Mouse (Mus musculus): ENCODE data around the gene Grk5. TPM values are rescaled to one million over a fixed set of nuclear protein-coding genes. Genes with fewer than 3 reads are reported as not detected.

Gene Grk5
- polyA plus RNA-seq, 1 experiment from 2014 or later: 2.9 TPM

DNA sequence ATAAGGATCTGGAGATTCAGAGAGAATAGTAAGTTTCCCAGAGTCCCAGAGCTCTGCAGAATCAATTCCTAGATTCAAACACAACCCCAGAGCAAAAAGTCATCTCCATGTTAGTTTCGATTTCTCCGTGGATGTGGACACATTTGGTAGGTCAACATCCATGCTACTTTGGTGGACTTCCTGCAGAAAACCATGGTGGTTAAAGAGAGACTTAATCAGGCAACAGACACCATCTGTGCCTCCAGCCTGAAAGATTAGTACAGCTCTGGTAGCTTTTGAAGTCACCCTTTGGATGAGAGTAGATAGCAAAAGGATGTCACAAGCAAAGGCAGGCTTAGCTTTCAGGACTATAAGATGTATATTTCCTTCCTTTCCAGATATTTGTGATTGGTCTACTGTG lies 111.4 kb downstream of the Grk5 start:
- ATAC-seq (replicated peaks; ENCODE audit: low FRiP score) (no peak), DNase-seq (ENCODE audit: low spot score) (no peak)
- Histone ChIP-seq H3K4me1 (replicated peaks; ENCODE audit: control insufficient read depth, insufficient read depth, low read length) (no peaks in the 10 kb centered on the region; the same call in 1 of the 2 replicates), H3K36me3 (ENCODE audit: control insufficient read depth, insufficient read depth, low read length) (no peaks in the 10 kb centered on the region), H3K4me3 (ENCODE audit: low read depth, low read length) (no peak overlapping the region), H3K9ac (ENCODE audit: low read depth, low read length) (no peak overlapping the region), H3K27me3 (replicated peaks; ENCODE audit: control insufficient read depth, insufficient read depth, low read length) (no peaks in the 10 kb centered on the region), H3K4me2 (no peak overlapping the region), H3K9me3 (ENCODE audit: control insufficient read depth, low read length) (no peaks in the 10 kb centered on the region), H3K27ac (ENCODE audit: low read depth, low read length) (no peak overlapping the region)
- 72% methylated on average over 2 of the region's 2 CpGs for WGBS

DNA sequence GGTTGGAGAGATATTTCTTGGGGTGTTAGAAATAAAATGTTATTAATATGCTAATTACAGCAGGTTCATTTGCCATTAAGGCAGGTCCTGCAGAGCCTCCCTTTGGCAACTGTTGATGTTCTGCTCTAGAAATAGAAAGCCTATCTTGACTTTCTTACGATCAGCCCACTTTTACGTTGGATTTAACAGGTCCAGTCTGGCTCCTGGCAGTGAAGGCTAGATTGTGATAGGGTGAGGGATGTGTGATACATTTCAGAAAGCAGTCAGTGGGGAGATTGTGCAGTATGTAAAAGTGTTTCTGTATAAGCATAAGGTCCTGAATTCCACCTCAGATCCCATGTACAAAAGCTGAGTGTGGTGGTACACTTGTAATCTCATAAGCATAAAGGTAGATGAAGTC lies 119.7 kb downstream of the Grk5 start:
- Histone ChIP-seq H3K9ac (ENCODE audit: low read depth, low read length) (no peak overlapping the region), H3K27me3 (replicated peaks; ENCODE audit: control insufficient read depth, insufficient read depth, low read length) (no peaks in the 10 kb centered on the region), H3K4me1 (replicated peaks; ENCODE audit: control insufficient read depth, insufficient read depth, low read length) (no peaks in the 10 kb centered on the region), H3K9me3 (ENCODE audit: control insufficient read depth, low read length) (no peaks in the 10 kb centered on the region), H3K27ac (ENCODE audit: low read depth, low read length) (no peak overlapping the region), H3K4me3 (ENCODE audit: low read depth, low read length) (no peak overlapping the region), H3K4me2 (no peak overlapping the region), H3K36me3 (ENCODE audit: control insufficient read depth, insufficient read depth, low read length) (no peaks in the 10 kb centered on the region)
- DNase-seq (ENCODE audit: low spot score): no peak
- WGBS: 81% methylated on average over 2 of the region's 2 CpGs
- no peak for ATAC-seq (replicated peaks; ENCODE audit: low FRiP score)

DNA sequence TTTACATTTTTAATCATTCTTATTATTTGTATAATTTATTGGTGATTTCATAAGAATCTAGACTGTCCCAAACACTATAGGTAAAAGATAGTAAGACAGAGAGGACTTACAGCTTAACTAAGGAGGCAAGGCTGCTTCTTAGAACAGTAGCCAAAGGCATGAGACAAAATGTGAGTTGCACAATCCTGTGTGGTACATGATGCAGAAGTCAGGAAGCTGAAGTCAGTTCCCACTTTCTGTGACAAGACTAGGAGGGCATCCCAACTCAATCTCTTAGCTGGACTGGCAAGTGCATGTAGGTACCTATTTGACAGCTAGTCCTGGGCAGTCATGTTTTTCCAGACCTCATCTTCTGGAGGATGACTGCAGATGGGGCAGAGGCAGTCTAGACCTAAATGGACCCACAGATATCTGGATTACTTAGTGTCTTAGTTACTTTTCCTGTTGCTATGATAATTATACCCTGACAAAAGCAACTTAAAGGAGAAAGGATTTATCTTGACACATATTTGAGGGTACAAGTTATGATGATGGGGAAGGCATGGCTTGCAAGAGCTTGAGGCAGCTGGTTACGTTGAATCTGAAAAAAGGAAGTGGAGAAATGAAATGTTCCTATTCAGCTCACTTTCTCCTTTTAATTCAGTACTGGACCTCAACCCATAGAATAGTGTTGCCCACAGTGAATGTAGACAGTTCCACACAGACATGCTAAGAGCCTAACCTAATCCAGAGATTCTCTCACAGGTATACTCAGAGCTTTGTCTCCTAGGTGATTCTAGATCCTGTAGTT lies 128.1 kb downstream of the Grk5 start:
- no peak overlapping the region for H3K4me3 ChIP-seq (ENCODE audit: low read depth, low read length)
- DNase-seq (ENCODE audit: low spot score) (no peak), ATAC-seq (replicated peaks; ENCODE audit: low FRiP score) (no peak)
- H3K36me3 ChIP-seq (ENCODE audit: control insufficient read depth, insufficient read depth, low read length): no peaks in the 10 kb centered on the region
- no peaks in the 10 kb centered on the region for H3K9me3 ChIP-seq (ENCODE audit: control insufficient read depth, low read length)
- no peak overlapping the region for H3K9ac ChIP-seq (ENCODE audit: low read depth, low read length)
- 73% methylated on average over 1 of the region's 1 CpGs for WGBS
- no peak overlapping the region for H3K27ac ChIP-seq (ENCODE audit: low read depth, low read length)
- H3K4me1 ChIP-seq (replicated peaks; ENCODE audit: control insufficient read depth, insufficient read depth, low read length): no peaks in the 10 kb centered on the region
- H3K4me2 ChIP-seq: no peak overlapping the region
- no peaks in the 10 kb centered on the region for H3K27me3 ChIP-seq (replicated peaks; ENCODE audit: control insufficient read depth, insufficient read depth, low read length)

DNA sequence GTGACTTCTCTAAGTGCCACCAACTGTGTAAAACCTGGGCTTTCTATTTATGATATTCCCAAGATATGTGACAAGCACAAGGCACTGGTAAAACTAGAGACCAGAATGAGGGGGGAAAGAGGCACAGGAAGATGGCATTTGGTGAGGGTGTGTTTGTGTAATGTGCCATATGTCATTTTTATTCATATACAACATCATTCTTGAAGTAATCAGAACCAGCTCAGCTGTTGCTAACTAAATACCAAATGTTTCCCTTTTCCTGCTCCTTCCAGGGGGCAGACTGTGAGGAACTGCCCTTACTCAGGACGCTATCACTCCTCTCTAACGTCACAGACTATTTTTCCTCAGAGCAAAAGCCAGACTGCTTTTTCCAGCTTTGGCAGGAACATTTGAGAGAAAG lies 132.0 kb downstream of the Grk5 start:
- no peaks in the 10 kb centered on the region for H3K36me3 ChIP-seq (ENCODE audit: control insufficient read depth, insufficient read depth, low read length)
- WGBS: 76% methylated on average over 2 of the region's 2 CpGs
- H3K4me1 ChIP-seq (replicated peaks; ENCODE audit: control insufficient read depth, insufficient read depth, low read length): no peaks in the 10 kb centered on the region
- no peak overlapping the region for H3K9ac ChIP-seq (ENCODE audit: low read depth, low read length)
- H3K9me3 ChIP-seq (ENCODE audit: control insufficient read depth, low read length): no peaks in the 10 kb centered on the region
- no peaks in the 10 kb centered on the region for H3K27me3 ChIP-seq (replicated peaks; ENCODE audit: control insufficient read depth, insufficient read depth, low read length)
- no peak overlapping the region for H3K4me2 ChIP-seq
- DNase-seq (ENCODE audit: low spot score) (no peak), ATAC-seq (replicated peaks; ENCODE audit: low FRiP score) (no peak)
- H3K4me3 ChIP-seq (ENCODE audit: low read depth, low read length): no peak overlapping the region
- H3K27ac ChIP-seq (ENCODE audit: low read depth, low read length): no peak overlapping the region

DNA sequence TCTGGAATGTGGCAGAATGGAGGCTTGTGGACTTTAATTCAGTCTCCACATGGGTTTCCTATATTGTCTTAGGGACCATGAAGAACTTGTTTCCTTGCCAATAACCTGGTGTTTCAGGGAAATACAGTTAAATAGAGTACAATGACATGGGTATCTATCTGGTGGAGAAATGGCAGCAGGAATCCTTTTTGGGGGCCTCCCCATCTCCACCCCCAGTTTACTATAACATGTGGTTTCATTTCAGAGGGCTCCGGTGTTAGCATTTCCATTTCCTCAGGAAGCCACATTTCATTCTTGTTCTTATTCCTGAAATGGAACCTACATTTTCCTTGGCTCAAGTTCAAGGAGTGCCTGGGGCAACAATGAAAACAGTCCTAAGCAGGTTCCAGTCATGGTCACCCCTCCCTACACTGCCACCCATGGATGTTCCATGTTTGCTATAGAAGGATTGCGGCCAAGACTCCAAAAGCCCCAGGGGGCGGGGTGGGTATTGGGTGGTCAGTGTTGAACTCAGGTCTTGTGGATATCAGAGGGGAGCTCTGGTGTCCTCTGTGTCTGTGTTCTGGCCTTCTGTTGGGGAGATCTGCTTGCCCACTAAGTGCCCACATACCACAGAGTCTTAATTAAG lies 132.5 kb downstream of the Grk5 start:
- DNase-seq (ENCODE audit: low spot score) (no peak), ATAC-seq (replicated peaks; ENCODE audit: low FRiP score) (no peak)
- Histone ChIP-seq H3K4me3 (ENCODE audit: low read depth, low read length) (no peak overlapping the region), H3K9me3 (ENCODE audit: control insufficient read depth, low read length) (no peaks in the 10 kb centered on the region), H3K27me3 (replicated peaks; ENCODE audit: control insufficient read depth, insufficient read depth, low read length) (no peaks in the 10 kb centered on the region), H3K27ac (ENCODE audit: low read depth, low read length) (no peak overlapping the region), H3K9ac (ENCODE audit: low read depth, low read length) (no peak overlapping the region), H3K4me1 (replicated peaks; ENCODE audit: control insufficient read depth, insufficient read depth, low read length) (no peaks in the 10 kb centered on the region), H3K4me2 (no peak overlapping the region), H3K36me3 (ENCODE audit: control insufficient read depth, insufficient read depth, low read length) (no peaks in the 10 kb centered on the region)
- 85% methylated on average over 3 of the region's 3 CpGs for WGBS

DNA sequence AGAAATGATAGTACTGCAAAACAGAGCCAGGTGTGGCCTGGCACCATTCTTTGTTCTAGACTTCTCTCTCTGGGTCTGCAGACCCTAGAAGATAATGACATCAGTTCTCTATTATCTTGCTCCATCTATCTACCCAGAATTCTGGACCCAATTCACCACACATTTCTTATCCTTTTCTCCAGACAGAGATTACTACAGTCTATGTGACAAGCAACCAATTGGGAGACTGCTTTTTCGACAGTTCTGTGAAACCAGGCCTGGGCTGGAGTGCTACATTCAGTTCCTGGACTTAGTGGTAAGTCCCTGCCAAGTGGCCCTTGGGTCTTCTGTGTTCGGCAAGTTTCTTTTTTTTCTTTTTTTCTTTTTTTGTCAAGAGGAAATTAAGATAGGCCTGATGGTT lies 142.0 kb downstream of the Grk5 start:
- no peak overlapping the region for H3K4me2 ChIP-seq
- H3K36me3 ChIP-seq (ENCODE audit: control insufficient read depth, insufficient read depth, low read length): no peaks in the 10 kb centered on the region
- H3K4me3 ChIP-seq (ENCODE audit: low read depth, low read length): no peak overlapping the region
- no peak overlapping the region for H3K27ac ChIP-seq (ENCODE audit: low read depth, low read length)
- WGBS: 58% methylated on average over 2 of the region's 2 CpGs
- no peak for ATAC-seq (replicated peaks; ENCODE audit: low FRiP score)
- H3K27me3 ChIP-seq (replicated peaks; ENCODE audit: control insufficient read depth, insufficient read depth, low read length): no peaks in the 10 kb centered on the region
- no peak overlapping the region for H3K9ac ChIP-seq (ENCODE audit: low read depth, low read length)
- H3K4me1 ChIP-seq (replicated peaks; ENCODE audit: control insufficient read depth, insufficient read depth, low read length): no peaks in the 10 kb centered on the region
- no peak for DNase-seq (ENCODE audit: low spot score)
- no peaks in the 10 kb centered on the region for H3K9me3 ChIP-seq (ENCODE audit: control insufficient read depth, low read length)

DNA sequence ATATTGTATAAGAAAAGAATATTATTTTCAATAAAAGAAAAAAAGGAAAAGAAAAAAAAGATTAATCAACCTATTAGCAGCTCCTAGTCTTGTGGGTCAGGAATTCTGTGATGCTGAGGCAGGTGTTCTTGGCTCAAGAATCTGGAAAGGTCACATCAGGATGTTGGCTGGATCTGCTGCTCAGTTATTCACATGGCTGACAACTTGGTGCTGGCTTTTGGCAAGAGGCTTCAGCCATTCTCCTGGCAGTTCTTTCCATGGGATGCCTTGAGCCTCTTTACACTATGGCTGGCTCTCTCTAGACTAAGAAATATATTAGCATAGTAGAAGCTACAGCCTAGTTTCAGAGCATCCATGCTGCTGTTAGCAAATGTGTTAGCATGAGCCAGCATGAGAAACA lies 149.6 kb downstream of the Grk5 start:
- DNase-seq (ENCODE audit: low spot score) (no peak), ATAC-seq (replicated peaks; ENCODE audit: low FRiP score) (no peak)
- Histone ChIP-seq H3K36me3 (ENCODE audit: control insufficient read depth, insufficient read depth, low read length) (no peaks in the 10 kb centered on the region), H3K4me2 (no peak overlapping the region), H3K9ac (ENCODE audit: low read depth, low read length) (no peak overlapping the region), H3K4me3 (ENCODE audit: low read depth, low read length) (no peak overlapping the region), H3K27me3 (replicated peaks; ENCODE audit: control insufficient read depth, insufficient read depth, low read length) (no peaks in the 10 kb centered on the region), H3K27ac (ENCODE audit: low read depth, low read length) (no peak overlapping the region), H3K9me3 (ENCODE audit: control insufficient read depth, low read length) (no peaks in the 10 kb centered on the region), H3K4me1 (replicated peaks; ENCODE audit: control insufficient read depth, insufficient read depth, low read length) (no peaks in the 10 kb centered on the region)

DNA sequence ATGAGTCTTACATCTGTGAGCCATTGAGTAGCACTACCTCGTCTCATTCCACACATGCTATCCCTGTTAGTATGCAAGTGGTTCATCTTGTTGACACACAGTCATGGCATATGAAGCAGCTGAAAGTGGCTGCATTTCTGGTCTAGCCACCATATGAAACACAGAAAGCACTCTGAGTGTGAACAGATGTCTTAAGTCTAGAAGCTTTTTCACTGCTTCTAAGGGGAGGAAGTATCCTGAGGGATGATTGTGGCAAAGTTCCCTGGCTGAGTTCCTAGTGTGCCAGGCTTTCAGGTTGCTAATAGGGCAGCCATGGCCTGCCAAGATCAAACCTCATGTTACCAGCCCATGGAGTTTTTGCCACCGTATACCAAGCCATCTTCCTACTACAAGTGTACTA lies 159.1 kb downstream of the Grk5 start:
- no peak overlapping the region for H3K27ac ChIP-seq (ENCODE audit: low read depth, low read length)
- H3K4me2 ChIP-seq: no peak overlapping the region
- 75% methylated on average over 2 of the region's 2 CpGs for WGBS
- H3K9me3 ChIP-seq (ENCODE audit: control insufficient read depth, low read length): no peaks in the 10 kb centered on the region
- H3K4me3 ChIP-seq (ENCODE audit: low read depth, low read length): no peak overlapping the region
- no peaks in the 10 kb centered on the region for H3K36me3 ChIP-seq (ENCODE audit: control insufficient read depth, insufficient read depth, low read length)
- ATAC-seq (replicated peaks; ENCODE audit: low FRiP score) (no peak), DNase-seq (ENCODE audit: low spot score) (no peak)
- H3K9ac ChIP-seq (ENCODE audit: low read depth, low read length): no peak overlapping the region
- no peaks in the 10 kb centered on the region for H3K4me1 ChIP-seq (replicated peaks; ENCODE audit: control insufficient read depth, insufficient read depth, low read length)
- no peaks in the 10 kb centered on the region for H3K27me3 ChIP-seq (replicated peaks; ENCODE audit: control insufficient read depth, insufficient read depth, low read length)

DNA sequence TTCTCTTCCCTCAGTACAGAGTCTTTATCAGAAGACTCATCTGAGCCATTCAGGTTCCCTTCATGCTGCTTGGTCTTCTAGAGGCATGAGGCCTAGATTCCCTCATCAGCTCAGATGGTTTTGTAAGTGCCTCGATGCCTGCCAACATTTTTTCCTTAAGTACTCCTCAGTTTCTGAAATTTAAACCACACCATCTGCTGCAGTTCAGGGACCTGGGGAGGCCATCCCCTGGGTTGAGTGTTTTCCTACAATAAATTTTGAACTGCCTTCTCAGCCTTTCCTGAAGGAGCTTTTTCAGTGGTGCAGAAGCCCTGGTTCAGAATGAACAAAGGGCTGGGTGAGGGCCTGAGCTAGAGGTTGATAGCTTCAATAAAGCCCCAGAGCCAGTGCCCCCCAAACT lies 159.9 kb downstream of the Grk5 start:
- no peak overlapping the region for H3K9ac ChIP-seq (ENCODE audit: low read depth, low read length)
- no peak for ATAC-seq (replicated peaks; ENCODE audit: low FRiP score)
- WGBS: 78% methylated on average over 1 of the region's 1 CpGs

More for the DNA sequence above, 159.9 kb downstream of the Grk5 start:
- Histone ChIP-seq H3K27me3 (replicated peaks; ENCODE audit: control insufficient read depth, insufficient read depth, low read length) (no peaks in the 10 kb centered on the region), H3K4me3 (ENCODE audit: low read depth, low read length) (no peak overlapping the region), H3K27ac (ENCODE audit: low read depth, low read length) (no peak overlapping the region), H3K4me2 (no peak overlapping the region), H3K4me1 (replicated peaks; ENCODE audit: control insufficient read depth, insufficient read depth, low read length) (no peaks in the 10 kb centered on the region), H3K9me3 (ENCODE audit: control insufficient read depth, low read length) (no peaks in the 10 kb centered on the region), H3K36me3 (ENCODE audit: control insufficient read depth, insufficient read depth, low read length) (no peaks in the 10 kb centered on the region)
- DNase-seq (ENCODE audit: low spot score): no peak
